Mouse (Mus musculus) leukemia stem cell, adult 10-12 weeks (primary cell): Measurements from ENCODE around the gene Arhgef26. TPM values are rescaled to one million over a fixed set of nuclear protein-coding genes. Genes with fewer than 3 reads are reported as not detected.

ENCODE experiments used
- polyA plus RNA-seq: library from polyadenylated mRNA; stranded (reverse); fragments of >175 nt; gene quantifications from 2 replicates; pipeline ENCODE4 v1.2.3, GENCODE M21; 2012; ENCODE audit warnings: low replicate concordance

The Arhgef26 gene
- polyA plus RNA-seq: 0.10 and 0.17 TPM in 2 replicates

GRCm38 (mm10) chr3:62338044-62338443 lies at the start of gene Arhgef26:
Gene Arhgef26, plus strand, starts transcription at chr3:62338344.

DNA sequence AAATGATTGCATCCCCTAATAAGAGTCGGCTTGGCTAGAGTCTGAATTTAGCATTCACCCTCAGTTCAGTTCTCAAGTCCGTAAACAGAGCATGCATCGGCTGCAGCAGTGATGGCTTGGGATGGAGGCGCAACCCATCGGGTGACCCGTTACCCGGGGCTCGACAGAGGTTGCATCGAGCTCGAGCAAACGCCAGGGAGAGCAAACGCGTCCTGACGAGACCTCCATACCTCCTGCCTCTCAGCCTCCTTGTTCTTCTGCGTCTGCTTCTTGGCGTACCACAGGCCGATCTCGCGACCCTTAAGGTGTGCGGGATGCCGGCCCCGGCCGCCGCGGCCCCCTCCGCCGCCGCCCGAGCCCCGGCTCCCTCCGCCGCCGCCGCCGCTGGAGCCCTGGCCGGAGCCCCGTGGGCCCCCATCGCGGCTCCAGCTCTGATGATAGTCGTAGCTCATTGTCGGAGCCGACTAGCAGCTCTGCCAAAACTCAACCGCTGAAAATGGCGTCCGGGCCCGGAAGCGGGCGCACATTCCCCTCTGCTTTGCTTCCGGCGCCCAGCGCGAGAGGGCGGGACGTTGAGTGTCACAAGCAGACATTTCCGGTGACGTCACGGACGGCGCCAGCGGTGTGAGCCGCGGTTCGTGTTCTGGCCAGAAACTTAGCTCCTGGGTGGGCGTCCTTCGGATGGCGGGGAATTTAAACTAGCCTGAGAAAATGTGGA lies 168.5 kb downstream of the Arhgef26 start, which contains the start of gene Dhx36:
TSS of gene Dhx36 (minus strand) at position 517 of the 718 bp plus-strand sequence.

Other genes starting within 250 kb of the Arhgef26 start
- 2.6 and 3.2 TPM in 2 replicates for gene Dhx36, start 168.7 kb downstream of the Arhgef26 start, polyA plus RNA-seq